Mouse (Mus musculus): ENCODE results near the gene Orai2. TPM values are rescaled to one million over a fixed set of nuclear protein-coding genes. Genes with fewer than 3 reads are reported as not detected.

Gene Orai2
- polyA plus RNA-seq, 1 experiment from 2014 or later = 10.3 TPM

GRCm38 (mm10) chr5:136199526-136199925 lies 29.0 kb upstream of the Orai2 start:
- H3K9me3 ChIP-seq = no peaks in the 10 kb centered on the region
- peaks cover 28% of the 10 kb centered on the region for H3K36me3 ChIP-seq
- H3K4me1 ChIP-seq = peaks cover 12% of the 10 kb centered on the region
- WGBS = 28% methylated on average over 11 of the region's 11 CpGs
- H3K9ac ChIP-seq = peak overlapping the region; percentile 23; the same call in 1 of the 2 replicates
- no peak for ATAC-seq (ENCODE audit: insufficient number of reproducible peaks, low FRiP score, low TSS enrichment, low read depth)
- H3K27ac ChIP-seq = no peak overlapping the region; the same call in 1 of the 2 replicates
- H3K27me3 ChIP-seq = no peaks in the 10 kb centered on the region
- H3K4me2 ChIP-seq = peak overlapping the region; percentile 81
- H3K4me3 ChIP-seq = peak overlapping the region; percentile 98

- under 1% methylated on average over 62 of the region's 62 CpGs for WGBS
- H3K4me3 ChIP-seq = peak within 1 kb of the TSS; percentile 98
- H3K4me2 ChIP-seq = peak within 1 kb of the TSS; percentile 81
- H3K9me3 ChIP-seq = no peaks in the 10 kb centered on the region
- peaks cover 36% of the 10 kb centered on the region for H3K36me3 ChIP-seq
- peaks cover 12% of the 10 kb centered on the region for H3K4me1 ChIP-seq
- peak within 1 kb of the TSS; percentile 67 for H3K27ac ChIP-seq
- no peaks in the 10 kb centered on the region for H3K27me3 ChIP-seq
- peak within 1 kb of the TSS; percentile 87 for H3K9ac ChIP-seq
- peak; percentile 87 for ATAC-seq (ENCODE audit: insufficient number of reproducible peaks, low FRiP score, low TSS enrichment, low read depth)
Observed at GRCm38 (mm10) chr5:136198474-136199391, 28.2 kb upstream of the Orai2 start, which contains the start of gene Prkrip1. Gene Prkrip1, minus strand, starts transcription at chr5:136198963.

- H3K9ac ChIP-seq = no peak overlapping the region
- peaks cover 94% of the 10 kb centered on the region for H3K36me3 ChIP-seq
- no peaks in the 10 kb centered on the region for H3K27me3 ChIP-seq
- no peaks in the 10 kb centered on the region for H3K4me1 ChIP-seq
- no peak overlapping the region for H3K4me2 ChIP-seq
- H3K9me3 ChIP-seq = no peaks in the 10 kb centered on the region
- 85% methylated on average over 7 of the region's 7 CpGs for WGBS
- ATAC-seq (ENCODE audit: insufficient number of reproducible peaks, low FRiP score, low TSS enrichment, low read depth) = no peak
- H3K27ac ChIP-seq = no peak overlapping the region
- no peak overlapping the region for H3K4me3 ChIP-seq
Observed at GRCm38 (mm10) chr5:136191870-136192269, 21.4 kb upstream of the Orai2 start.

GRCm38 (mm10) chr5:136186723-136187122 lies 16.2 kb upstream of the Orai2 start:
- Histone ChIP-seq H3K27me3 (no peaks in the 10 kb centered on the region), H3K4me2 (no peak overlapping the region), H3K9ac (no peak overlapping the region), H3K27ac (no peak overlapping the region), H3K4me3 (no peak overlapping the region), H3K4me1 (no peaks in the 10 kb centered on the region), H3K9me3 (no peaks in the 10 kb centered on the region), H3K36me3 (peaks cover 84% of the 10 kb centered on the region)
- no peak for ATAC-seq (ENCODE audit: insufficient number of reproducible peaks, low FRiP score, low TSS enrichment, low read depth)
- WGBS = 41% methylated on average over 4 of the region's 4 CpGs

GRCm38 (mm10) chr5:136183766-136184165 lies 13.3 kb upstream of the Orai2 start:
- Histone ChIP-seq H3K27me3 (no peaks in the 10 kb centered on the region), H3K9me3 (no peaks in the 10 kb centered on the region), H3K4me3 (no peak overlapping the region), H3K4me1 (no peaks in the 10 kb centered on the region), H3K9ac (no peak overlapping the region), H3K4me2 (no peak overlapping the region), H3K36me3 (peaks cover 87% of the 10 kb centered on the region), H3K27ac (no peak overlapping the region)
- ATAC-seq (ENCODE audit: insufficient number of reproducible peaks, low FRiP score, low TSS enrichment, low read depth) = no peak
- 88% methylated on average over 7 of the region's 7 CpGs for WGBS

GRCm38 (mm10) chr5:136182830-136183229 lies 12.3 kb upstream of the Orai2 start:
- no peak overlapping the region for H3K4me2 ChIP-seq
- H3K9me3 ChIP-seq = no peaks in the 10 kb centered on the region
- ATAC-seq (ENCODE audit: insufficient number of reproducible peaks, low FRiP score, low TSS enrichment, low read depth) = no peak
- no peaks in the 10 kb centered on the region for H3K4me1 ChIP-seq
- peaks cover 86% of the 10 kb centered on the region for H3K36me3 ChIP-seq
- 92% methylated on average over 4 of the region's 4 CpGs for WGBS
- H3K9ac ChIP-seq = no peak overlapping the region
- H3K27me3 ChIP-seq = no peaks in the 10 kb centered on the region
- H3K4me3 ChIP-seq = no peak overlapping the region
- H3K27ac ChIP-seq = no peak overlapping the region

GRCm38 (mm10) chr5:136182049-136182448 lies 11.5 kb upstream of the Orai2 start:
- Histone ChIP-seq H3K9me3 (no peaks in the 10 kb centered on the region), H3K4me2 (no peak overlapping the region), H3K9ac (no peak overlapping the region), H3K4me1 (no peaks in the 10 kb centered on the region), H3K4me3 (no peak overlapping the region), H3K36me3 (peaks cover 87% of the 10 kb centered on the region), H3K27ac (no peak overlapping the region), H3K27me3 (no peaks in the 10 kb centered on the region)
- WGBS = 93% methylated on average over 6 of the region's 6 CpGs
- no peak for ATAC-seq (ENCODE audit: insufficient number of reproducible peaks, low FRiP score, low TSS enrichment, low read depth)

- Histone ChIP-seq H3K4me1 (no peaks in the 10 kb centered on the region), H3K27ac (no peak overlapping the region), H3K4me2 (no peak overlapping the region), H3K36me3 (peaks cover 83% of the 10 kb centered on the region), H3K9ac (no peak overlapping the region), H3K27me3 (no peaks in the 10 kb centered on the region), H3K4me3 (no peak overlapping the region), H3K9me3 (no peaks in the 10 kb centered on the region)
- 88% methylated on average over 6 of the region's 6 CpGs for WGBS
- ATAC-seq (ENCODE audit: insufficient number of reproducible peaks, low FRiP score, low TSS enrichment, low read depth) = no peak
Observed at GRCm38 (mm10) chr5:136181197-136181596, 10.7 kb upstream of the Orai2 start.

- H3K4me1 ChIP-seq = no peaks in the 10 kb centered on the region
- no peak overlapping the region for H3K4me2 ChIP-seq
- H3K27ac ChIP-seq = no peak overlapping the region
- 69% methylated on average over 5 of the region's 5 CpGs for WGBS
- no peak for ATAC-seq (ENCODE audit: insufficient number of reproducible peaks, low FRiP score, low TSS enrichment, low read depth)
- no peak overlapping the region for H3K9ac ChIP-seq
- H3K27me3 ChIP-seq = no peaks in the 10 kb centered on the region
- H3K36me3 ChIP-seq = peaks cover 69% of the 10 kb centered on the region
- H3K4me3 ChIP-seq = no peak overlapping the region
- no peaks in the 10 kb centered on the region for H3K9me3 ChIP-seq
Observed at GRCm38 (mm10) chr5:136179594-136179993, 9.1 kb upstream of the Orai2 start.

- Histone ChIP-seq H3K4me3 (no peak overlapping the region), H3K36me3 (peaks cover 15% of the 10 kb centered on the region), H3K4me2 (no peak overlapping the region), H3K9ac (no peak overlapping the region), H3K4me1 (peaks cover 32% of the 10 kb centered on the region), H3K9me3 (no peaks in the 10 kb centered on the region), H3K27ac (peak overlapping the region; percentile 27; the same call in 1 of the 2 replicates), H3K27me3 (no peaks in the 10 kb centered on the region)
- ATAC-seq (ENCODE audit: insufficient number of reproducible peaks, low FRiP score, low TSS enrichment, low read depth) = no peak
- WGBS = 38% methylated on average over 9 of the region's 9 CpGs
Observed at GRCm38 (mm10) chr5:136173606-136174463, 3.3 kb upstream of the Orai2 start.

GRCm38 (mm10) chr5:136172939-136173338 lies 2.4 kb upstream of the Orai2 start:
- H3K27ac ChIP-seq = no peak overlapping the region
- WGBS = 75% methylated on average over 9 of the region's 9 CpGs
- H3K27me3 ChIP-seq = no peaks in the 10 kb centered on the region
- H3K9me3 ChIP-seq = no peaks in the 10 kb centered on the region
- H3K4me2 ChIP-seq = no peak overlapping the region
- H3K4me1 ChIP-seq = peaks cover 32% of the 10 kb centered on the region
- ATAC-seq (ENCODE audit: insufficient number of reproducible peaks, low FRiP score, low TSS enrichment, low read depth) = no peak
- no peak overlapping the region for H3K4me3 ChIP-seq
- peaks cover 7% of the 10 kb centered on the region for H3K36me3 ChIP-seq
- no peak overlapping the region for H3K9ac ChIP-seq

All from limb, embryonic 15.5 days (tissue).